Mouse (Mus musculus): ENCODE data around the gene D1Pas1.

DNA sequence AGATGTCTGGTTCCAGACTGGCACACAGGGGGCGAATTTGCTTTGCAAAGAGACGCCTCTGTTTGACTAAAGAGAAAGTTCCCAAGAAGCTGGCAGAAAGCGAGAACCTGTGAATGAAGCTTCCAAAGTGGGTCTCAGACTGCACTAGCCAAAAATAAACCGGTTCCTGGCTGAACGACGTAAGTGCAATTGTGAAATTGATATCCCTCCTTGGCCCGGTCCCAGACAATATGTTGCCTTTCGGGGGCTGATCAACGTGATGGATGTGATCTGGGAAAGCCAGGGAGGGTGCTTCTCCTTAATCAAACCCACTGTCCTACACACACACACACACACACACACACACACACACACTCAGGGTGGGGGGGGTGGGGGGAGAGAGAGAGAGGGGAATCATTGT lies 41.8 kb upstream of the D1Pas1 start:
- TF ChIP-seq CHD2 (IDR thresholded peaks at IDR 0.05; ENCODE audit: low read length) (no peak), JUND (IDR thresholded peaks at IDR 0.05; ENCODE audit: low read depth, low read length) (no peak), MYC (IDR thresholded peaks at IDR 0.05; ENCODE audit: low read depth, low read length) (no peak), CTCF (IDR thresholded peaks at IDR 0.05 in 2 of 3, conservative IDR thresholded peaks at IDR 0.05 in 1 of 3; ENCODE audit: control insufficient read depth in 1 of 3, insufficient read depth in 1 of 3, low read depth in 2 of 3, low read length in 3 of 3, poor library complexity in 1 of 3, severe bottlenecking in 1 of 3) (no peak), USF1 (IDR thresholded peaks at IDR 0.05; ENCODE audit: low read depth, low read length) (no peak), GATA1 (IDR thresholded peaks at IDR 0.05; ENCODE audit: low read depth, low read length) (no peak), SIN3A (IDR thresholded peaks at IDR 0.05; ENCODE audit: low read length) (no peak), NELFE (IDR thresholded peaks at IDR 0.05; ENCODE audit: low read depth, low read length) (no peak), POLR2A (IDR thresholded peaks at IDR 0.05; ENCODE audit: control insufficient read depth in 1 of 2, insufficient read depth in 1 of 2, low read depth in 1 of 2, low read length in 2 of 2, poor library complexity in 1 of 2) (no peak), HCFC1 (IDR thresholded peaks at IDR 0.05; ENCODE audit: low read depth, low read length) (no peak), UBTF (IDR thresholded peaks at IDR 0.05; ENCODE audit: borderline replicate concordance, insufficient read depth, low read depth, low read length) (no peak), TCF12 (IDR thresholded peaks at IDR 0.05; ENCODE audit: low read depth, low read length) (no peak), EP300 (IDR thresholded peaks at IDR 0.05; ENCODE audit: low read depth in 1 of 2, low read length in 2 of 2) (no peak)

Data from MEL (cell line).